Mouse (Mus musculus) central nervous system, embryonic 11.5 days (tissue): Measurements from ENCODE around the gene Mtch2. TPM values are rescaled to one million over a fixed set of nuclear protein-coding genes. Genes with fewer than 3 reads are reported as not detected.

Experiments used
- polyA plus RNA-seq: library from polyadenylated mRNA; depleted of rRNA; stranded (reverse); fragments of >200 nt; gene quantifications from 2 replicates; pipeline ENCODE4 v1.2.3, GENCODE M21; 2012; rRNA removed

Mtch2 gene
- polyA plus RNA-seq: 166 and 184 TPM in 2 replicates

DNA sequence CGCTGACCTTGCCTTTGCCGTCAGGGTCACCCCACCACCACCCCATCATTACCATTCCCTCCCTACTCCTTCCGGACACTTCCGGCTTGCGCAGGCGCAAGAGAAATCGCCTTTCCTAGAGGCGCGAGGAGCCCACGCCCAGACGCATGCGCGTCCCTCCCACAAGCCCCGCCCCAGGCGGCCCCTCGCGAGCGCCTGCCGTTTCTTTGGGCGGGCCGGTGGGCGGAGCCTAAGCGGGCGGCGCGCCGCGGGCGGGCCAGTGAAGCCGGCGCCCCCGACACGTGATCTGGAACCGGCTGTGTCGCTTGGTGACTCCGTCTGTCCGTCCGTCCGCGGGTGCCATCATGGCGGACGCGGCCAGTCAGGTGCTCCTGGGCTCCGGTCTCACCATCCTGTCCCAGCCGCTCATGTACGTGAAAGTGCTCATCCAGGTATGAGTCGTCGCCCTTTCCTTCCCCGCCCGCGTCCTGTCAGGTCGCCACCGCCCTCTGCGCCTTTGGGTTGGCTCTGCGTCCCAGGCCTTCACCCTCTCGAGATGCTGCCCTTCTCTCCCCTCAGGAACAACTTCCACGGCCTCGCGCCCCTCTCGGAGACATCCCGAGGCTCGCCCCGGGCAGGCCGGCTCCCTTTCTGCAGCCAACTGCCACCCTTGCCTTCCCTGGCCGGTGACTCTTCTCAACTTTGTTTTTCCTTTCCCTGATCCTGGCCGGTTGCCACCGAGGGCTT lies at the start of gene Mtch2:
Mtch2 (plus strand) TSS at position 201 of the 726 bp plus-strand sequence.

DNA sequence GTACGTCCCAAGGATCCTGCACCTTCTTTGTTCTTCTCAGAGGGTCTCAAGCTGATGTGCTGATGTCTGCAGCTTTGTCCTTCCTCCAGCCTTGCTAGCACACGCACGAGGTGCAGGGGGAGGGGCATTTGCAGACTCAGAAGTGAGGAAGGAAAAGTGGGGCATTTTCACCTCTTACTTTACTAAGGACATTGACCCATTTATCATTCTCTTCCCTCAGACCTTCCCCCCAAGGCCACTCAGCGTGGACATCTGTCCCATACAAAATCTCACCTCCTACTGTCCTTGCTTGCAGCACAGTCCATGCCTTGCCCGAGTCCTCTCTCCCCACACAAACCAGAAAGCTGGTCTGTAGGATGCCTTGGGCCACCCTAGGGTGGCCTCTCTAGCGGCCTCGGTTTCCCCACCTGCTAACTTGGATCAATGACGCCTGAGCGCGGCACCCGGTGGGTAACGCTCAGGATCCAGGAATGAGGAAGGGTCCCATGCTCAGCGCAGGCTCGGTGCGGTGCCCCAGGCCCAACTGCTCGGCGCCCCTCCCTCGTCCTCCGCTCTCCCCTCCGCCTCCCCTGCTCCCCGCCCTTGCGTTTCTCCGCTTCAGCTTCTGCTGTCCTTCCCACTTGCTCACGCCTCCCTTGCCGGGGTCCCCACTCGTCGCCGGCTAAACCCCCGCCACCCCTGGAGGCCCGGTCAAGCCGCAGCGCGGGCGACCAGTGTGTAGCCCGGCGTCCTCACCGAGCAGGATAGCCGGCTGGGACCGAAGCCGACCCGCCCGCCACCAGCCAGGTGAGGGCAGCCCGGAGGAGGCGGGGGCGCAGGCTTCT lies 38.5 kb downstream of the Mtch2 start, which contains the start of gene C1qtnf4:
C1qtnf4 (plus strand) TSS at position 643 of the 824 bp plus-strand sequence.

GRCm38 (mm10) chr2:90904076-90904855 lies 57.3 kb downstream of the Mtch2 start, which contains the start of the genes Kbtbd4 and Ndufs3:
Kbtbd4 (plus strand) TSS chr2:90904740.
Ndufs3 (minus strand) TSS chr2:90904827.

Other genes starting within 250 kb of the Mtch2 start
- 25.4 and 46.2 TPM in 2 replicates for gene Nup160, start 169.9 kb upstream of the Mtch2 start, polyA plus RNA-seq
- 108 and 130 TPM in 2 replicates for gene Fnbp4, start 101.8 kb upstream of the Mtch2 start, polyA plus RNA-seq
- gene Agbl2, start 64.4 kb upstream of the Mtch2 start, polyA plus RNA-seq: 0.44 and 1.0 TPM in 2 replicates
- 12.7 and 16.8 TPM in 2 replicates for gene C1qtnf4, start 38.7 kb downstream of the Mtch2 start, polyA plus RNA-seq
- 27.0 and 36.5 TPM in 2 replicates for gene Kbtbd4, start 57.6 kb downstream of the Mtch2 start, polyA plus RNA-seq
- 142 and 152 TPM in 2 replicates for gene Ndufs3, start 57.7 kb downstream of the Mtch2 start, polyA plus RNA-seq
- gene Celf1, start 93.2 kb downstream of the Mtch2 start, polyA plus RNA-seq: 123 and 128 TPM in 2 replicates
- gene Rapsn, start 188.5 kb downstream of the Mtch2 start, polyA plus RNA-seq: 1.1 and 4.6 TPM in 2 replicates
- gene Psmc3, start 206.9 kb downstream of the Mtch2 start, polyA plus RNA-seq: 256 and 367 TPM in 2 replicates
- 25.8 and 37.7 TPM in 2 replicates for gene Slc39a13, start 223.3 kb downstream of the Mtch2 start, polyA plus RNA-seq
- 3.5 and 4.8 TPM in 2 replicates for gene Spi1, start 235.2 kb downstream of the Mtch2 start, polyA plus RNA-seq